Mouse (Mus musculus) T-helper 1 cell (primary cell): ENCODE data around the gene Scin.
"Not testable (repeated sequence)": the region's sequence is repeated elsewhere in the genome, so short reads cannot be mapped to it uniquely, and the experiment has no call there.

ENCODE experiments used
- in situ Hi-C: fragments of 300-600 bp; cut with MboI, MseI; formaldehyde crosslinking; loops from one replicate; pipeline ENCODE4 v1.15.1; 2025; ENCODE audit warnings: high pct_unique_total_duplicates

Gene Scin

DNA sequence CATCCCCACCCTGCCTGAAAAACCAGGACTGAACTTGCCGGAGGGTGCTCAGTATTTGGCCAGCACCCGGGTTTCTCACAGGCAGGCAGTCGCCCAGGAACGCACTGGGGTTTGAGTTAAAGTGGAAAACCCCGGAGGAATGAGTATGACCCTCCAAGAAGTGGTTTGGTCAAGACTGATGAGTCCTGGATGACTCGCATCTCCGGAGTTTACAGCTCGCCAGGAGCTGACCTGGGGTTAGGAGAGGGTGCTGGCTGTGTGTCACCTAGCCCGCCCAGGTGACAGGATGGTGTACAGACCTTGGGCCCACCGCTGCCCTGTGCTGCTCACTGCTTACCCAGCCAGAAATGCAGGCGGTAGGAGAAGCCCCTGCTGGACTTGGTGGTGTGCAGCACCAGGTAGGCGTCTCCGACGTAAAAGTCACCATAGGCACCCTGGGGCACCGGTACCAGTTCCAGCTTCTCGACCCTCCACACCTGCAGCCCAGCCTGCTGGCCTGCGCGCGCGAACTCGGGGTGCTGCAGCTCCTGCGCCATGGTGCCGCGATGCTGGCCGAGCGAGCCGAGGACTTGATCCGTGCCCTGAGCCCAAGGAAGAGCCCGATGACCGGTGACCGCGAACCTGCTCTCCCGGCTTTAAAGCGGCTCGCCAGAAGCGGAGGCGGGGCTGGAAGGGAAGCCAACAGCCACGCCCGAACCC is at the start of gene Scin:
TSS of gene Scin (minus strand) at position 656 of the 699 bp plus-strand sequence.
- in situ Hi-C loops, result no loop called here

GRCm38 (mm10) chr12:40177089-40177488 is 43.1 kb upstream of the Scin start:
- in situ Hi-C loops, result no loop called here

DNA sequence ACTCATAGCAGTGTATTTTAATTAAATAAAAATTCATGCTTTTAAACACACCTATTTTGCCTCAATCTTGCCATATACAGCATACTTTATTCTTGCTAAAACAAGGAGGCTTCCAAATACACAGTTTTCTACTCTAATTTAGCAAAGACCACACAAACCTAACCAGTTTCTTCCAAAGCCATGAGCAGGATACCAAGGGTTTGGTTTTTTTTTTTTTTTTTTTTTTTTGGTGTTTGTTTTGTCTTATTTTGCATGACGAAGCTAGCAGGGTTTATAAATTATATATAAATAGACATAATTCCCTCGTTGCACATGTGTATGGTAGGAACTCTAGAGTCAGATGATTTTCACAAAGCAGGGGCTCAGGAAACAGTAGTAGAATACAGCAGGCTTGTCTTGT is 42.1 kb upstream of the Scin start:
- in situ Hi-C loops, result no loop called here

DNA sequence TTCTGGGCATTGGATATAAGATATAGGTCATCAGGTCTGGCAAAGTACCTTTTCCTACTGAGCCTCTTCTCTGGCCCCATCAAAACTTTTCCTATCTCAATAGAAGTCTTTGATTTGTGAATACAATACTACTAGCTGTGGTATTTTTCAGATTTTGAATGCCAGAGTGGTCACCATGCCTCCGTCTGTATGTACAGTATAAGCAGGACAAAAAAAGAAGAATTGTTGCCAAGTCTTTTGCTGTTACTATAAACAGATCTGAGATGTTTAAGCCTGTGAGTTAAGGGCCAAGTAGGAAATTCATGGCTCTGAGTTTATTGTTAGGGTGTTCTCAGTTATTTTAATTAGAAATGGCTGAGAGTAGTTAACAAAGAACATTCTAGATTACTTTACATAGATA is 41.1 kb upstream of the Scin start:
- in situ Hi-C loops, result not testable (repeated sequence)

DNA sequence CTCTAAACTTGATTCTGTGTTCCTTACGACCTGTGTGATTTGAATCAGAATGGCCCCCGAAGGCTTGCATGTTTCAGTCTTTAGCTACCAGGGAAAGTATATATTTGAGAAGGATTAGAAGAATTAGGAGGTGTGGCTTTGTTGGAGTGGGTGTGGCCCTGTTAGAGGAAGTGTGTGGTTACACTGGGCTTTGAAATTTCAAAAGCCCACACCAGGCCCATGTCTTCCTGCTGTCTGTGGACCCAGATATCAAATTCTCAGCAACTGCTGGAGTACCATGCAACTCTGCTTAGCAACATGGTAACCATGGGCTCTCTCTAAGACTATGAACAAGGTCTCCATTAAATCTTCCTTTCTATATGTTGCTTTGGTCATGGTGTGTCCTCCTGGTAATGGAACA is 37.6 kb upstream of the Scin start:
- in situ Hi-C loops, result no loop called here

DNA sequence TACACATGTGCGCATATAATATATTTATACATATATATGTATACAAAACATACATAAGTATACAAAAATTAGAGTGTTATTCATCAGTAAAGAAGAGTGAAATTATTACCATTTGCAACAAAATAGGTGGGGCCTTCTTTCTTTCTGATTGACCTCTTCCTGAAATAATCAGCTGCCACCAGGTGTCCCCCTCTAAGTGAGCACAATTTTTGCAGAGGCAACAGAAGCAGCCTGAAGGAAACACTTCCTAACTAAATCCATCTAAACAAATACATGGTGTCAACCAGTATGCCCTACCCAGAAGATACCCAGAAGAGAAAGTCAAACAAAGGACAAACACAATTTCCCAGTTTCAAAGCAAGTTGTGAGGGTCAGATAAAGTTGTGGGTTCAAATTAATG is 35.6 kb upstream of the Scin start:
- in situ Hi-C loops, result loop anchor here (5.0 kb wide), 2 partner anchors 92 to 662 kb away; no protein-coding TSS in a partner anchor

GRCm38 (mm10) chr12:40164621-40165020 is 30.6 kb upstream of the Scin start:
- in situ Hi-C loops, result loop anchor here (5.0 kb wide), 2 partner anchors 87 to 657 kb away; no protein-coding TSS in a partner anchor

DNA sequence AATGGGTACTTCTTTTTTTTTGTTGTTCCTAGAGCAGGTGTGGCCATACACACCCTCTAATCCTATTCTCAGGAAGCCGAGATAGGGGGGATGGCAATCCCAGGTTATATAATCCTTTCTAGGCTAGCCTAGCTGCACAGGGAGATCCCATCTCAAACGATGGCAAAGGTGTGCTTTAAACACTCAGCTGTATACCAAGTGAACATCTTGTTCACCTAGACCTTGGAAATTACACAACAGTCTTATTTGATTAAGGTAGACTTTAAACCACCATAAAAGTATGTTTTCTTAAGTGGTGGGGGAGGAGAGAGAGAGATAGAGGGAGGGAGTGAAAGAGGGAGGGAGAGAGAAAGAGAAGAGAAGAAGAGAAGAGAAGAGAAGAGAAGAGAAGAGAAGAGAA is 26.7 kb upstream of the Scin start:
- in situ Hi-C loops, result no loop called here

- in situ Hi-C loops, result no loop called here
These were observed 20.2 kb upstream of the Scin start for GRCm38 (mm10) chr12:40154188-40154587.

DNA sequence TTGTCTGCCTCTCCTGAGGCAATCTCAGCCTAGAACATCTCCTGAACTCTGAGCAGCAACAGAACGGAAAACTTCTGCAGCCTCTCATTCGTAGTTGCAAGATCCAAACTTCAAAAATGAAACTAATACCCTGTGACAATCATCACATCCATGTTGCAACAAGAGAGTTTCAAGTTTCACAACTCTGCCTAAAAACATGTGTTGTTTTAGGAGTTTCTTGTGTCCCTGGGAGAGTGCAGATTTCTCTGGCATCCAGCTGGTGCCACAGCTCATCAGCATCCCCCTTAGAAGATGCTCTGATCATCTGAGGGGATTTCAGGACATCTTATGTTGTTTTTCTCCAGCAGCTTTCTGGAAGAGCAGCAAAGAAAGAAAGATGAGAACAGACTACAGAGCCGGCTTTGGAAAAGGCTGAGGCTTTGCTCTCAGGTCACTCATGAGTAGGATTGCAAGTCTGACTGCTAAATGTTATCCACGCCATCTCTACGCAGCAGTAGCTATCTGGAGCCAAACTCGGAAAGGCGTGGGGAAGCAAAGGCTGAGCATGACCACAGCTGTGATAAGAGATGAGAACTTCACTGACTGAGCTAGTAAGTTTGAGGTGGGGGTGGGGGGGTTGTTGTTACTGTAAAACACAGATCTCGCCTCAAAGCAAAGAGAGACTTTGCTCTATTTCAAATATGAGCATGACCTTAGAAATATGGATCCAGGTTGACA is 18.5 kb upstream of the Scin start:
- in situ Hi-C loops, result no loop called here

- in situ Hi-C loops, result no loop called here
These were observed 13.3 kb upstream of the Scin start for GRCm38 (mm10) chr12:40147319-40147718.

GRCm38 (mm10) chr12:40146510-40146909 is 12.5 kb upstream of the Scin start:
- in situ Hi-C loops, result no loop called here

DNA sequence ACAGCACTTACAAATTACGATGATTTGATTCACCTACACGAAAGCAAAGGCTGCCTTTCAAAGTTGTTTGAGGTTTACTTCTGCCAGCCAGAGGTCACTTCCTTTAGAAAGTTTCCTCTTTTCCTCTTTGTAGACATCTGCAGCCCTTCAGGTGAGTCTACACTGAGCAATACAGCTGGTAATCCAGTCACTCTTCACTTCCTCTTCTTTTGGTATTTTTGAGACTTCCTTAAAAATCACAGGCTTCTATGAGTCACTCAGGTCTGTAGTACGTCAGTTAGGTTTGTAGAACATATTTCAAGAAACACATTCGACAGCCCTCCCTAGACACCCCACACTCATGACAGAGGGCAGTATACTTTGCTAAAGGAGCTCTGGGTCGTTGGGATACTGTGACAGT is 6.7 kb upstream of the Scin start:
- in situ Hi-C loops, result no loop called here

DNA sequence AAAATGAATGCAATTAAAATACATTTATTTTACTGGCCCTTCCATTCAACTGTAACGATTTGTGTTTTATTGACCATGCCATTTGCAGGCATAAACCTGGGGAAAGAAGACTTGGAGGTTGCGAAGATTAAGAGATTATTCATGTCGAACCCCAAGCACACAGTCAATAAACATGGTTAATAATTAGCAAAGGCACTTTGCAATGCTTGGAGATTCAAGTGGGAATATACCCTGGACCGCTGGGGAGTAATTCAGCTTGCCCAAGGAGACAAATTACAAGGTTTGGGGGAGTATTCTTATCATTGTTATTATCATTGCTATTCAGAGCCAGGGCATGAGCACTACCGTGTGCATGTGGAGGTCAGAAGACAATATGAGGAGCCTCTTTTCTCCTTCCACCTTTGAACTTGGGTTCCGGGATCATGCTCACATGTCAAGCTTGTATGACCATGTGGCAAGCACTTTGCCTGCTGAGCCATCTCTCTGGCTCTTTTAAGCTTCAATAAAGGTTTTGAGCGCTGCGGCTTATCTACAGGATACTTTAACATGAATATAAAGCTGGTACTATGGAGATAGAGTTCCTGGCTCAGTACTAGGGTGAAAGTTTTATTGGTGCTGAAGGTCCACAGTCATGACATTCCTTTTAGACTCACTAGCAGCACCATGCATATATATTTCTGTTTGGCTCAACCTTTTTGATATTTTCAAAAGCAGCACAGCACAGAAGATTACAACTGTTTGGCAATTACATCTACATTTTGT is 5.6 kb upstream of the Scin start:
- in situ Hi-C loops, result no loop called here

GRCm38 (mm10) chr12:40134529-40134928 is 501 bp upstream of the Scin start:
- in situ Hi-C loops, result no loop called here

DNA sequence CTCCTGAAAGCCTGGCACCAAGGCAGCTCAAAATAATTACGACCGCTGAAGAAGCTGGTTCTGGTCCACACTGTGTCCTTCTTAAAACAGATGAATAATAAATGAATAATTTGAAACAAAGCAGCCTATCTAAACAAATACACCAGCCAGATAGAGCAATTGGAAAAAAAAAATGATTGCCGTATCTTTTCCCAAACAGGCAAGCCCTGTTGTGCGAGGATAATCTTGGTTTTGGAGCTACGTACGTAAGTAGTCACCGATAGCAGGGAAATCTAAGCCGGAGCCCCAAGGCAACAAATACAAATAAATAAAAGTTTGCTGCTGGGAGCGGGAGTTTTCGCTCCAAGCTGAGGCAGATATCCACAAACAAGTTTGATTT is 845 bp downstream of the Scin start:
- in situ Hi-C loops, result no loop called here

DNA sequence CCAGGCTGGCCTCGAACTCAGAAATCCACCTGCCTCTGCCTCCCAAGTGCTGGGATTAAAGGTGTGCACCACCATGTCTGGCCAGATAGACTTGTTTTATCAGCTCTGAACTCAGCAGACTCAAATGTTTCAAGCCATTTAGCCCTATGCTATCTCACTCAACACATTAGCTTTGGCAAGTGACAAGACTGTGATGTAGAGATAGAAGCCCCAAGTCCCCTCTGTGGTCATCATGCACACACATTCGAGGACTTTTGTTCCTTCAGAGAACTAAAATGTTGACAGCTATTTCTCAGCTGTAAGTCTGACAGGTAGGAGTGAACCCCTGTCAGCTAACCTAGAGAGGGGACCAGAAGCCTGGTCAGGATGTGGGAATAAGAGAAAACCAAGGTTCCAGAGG is 15.2 kb downstream of the Scin start:
- in situ Hi-C loops, result no loop called here

DNA sequence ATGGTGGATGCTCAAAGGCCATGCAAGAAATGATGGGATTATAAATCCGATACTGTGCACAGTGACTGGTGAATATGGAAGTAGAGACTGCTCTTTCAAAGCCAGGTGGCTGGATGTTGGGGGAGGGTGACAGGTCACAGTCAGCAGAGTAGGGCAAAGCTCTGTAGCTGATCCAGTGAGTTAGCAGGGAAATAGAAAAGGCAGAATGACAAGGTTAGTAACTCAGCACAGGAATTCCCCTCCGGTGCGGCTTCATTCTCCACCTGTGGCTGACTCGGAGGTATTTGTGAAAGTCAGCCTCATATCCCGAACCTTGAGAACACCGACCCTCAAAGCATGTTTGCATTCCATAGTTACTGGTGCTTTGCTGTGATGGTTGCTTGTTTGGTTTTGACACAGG is 17.0 kb downstream of the Scin start:
- in situ Hi-C loops, result no loop called here

DNA sequence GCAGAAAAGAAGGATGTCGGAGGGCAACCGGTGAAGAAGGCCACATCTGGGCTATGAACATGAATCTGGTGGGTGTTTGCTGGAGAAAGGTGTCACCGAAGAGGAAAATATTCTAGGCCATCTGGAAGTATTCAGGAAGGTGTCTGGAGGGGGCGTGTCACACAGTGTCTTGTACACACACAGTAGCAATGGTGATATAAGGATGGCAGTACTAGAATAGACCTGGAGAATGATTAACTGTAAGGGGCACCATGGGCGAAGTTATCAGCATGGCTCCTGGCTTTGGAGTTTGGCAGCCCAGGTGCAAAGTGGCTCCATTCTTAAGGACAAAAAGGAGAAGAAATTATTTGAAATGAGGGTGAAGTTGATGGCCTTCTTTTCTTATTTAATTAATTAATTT is 17.8 kb downstream of the Scin start:
- in situ Hi-C loops, result no loop called here

- in situ Hi-C loops, result no loop called here
These were observed 19.1 kb downstream of the Scin start for GRCm38 (mm10) chr12:40114883-40115282.

- in situ Hi-C loops, result no loop called here
These were observed 20.0 kb downstream of the Scin start for GRCm38 (mm10) chr12:40114020-40114419.

GRCm38 (mm10) chr12:40113605-40114004 is 20.4 kb downstream of the Scin start:
- in situ Hi-C loops, result no loop called here

DNA sequence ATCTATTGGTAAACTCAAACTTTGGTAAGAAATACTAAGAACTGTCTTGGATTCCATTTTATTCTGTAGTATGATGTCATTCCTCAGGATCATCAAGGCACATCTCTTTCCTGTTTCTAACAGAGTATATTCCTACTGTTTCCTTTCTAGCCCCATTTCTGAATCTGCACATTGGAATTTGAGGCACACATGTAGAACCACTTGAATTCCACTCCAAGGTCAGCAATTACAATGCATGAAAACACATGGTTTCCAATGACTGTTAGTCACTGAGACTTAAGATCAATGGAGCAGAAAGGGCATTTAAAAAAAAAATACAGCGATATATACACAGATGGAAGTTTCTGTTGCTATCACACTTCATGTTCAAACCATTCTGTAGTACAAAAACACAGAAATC is 24.8 kb downstream of the Scin start:
- in situ Hi-C loops, result no loop called here
